Mouse (Mus musculus): ENCODE measurements at regions not wholly inside any gene's neighbourhood (a gene's known extent, or its start where the extent isn't known, plus 50 kb on each side); places are given as distances from the start of the nearest gene placed in this dataset.

GRCm38 (mm10) chr12:117385072-117385666, 131.1 kb upstream of the Rapgef5 start:
- WGBS: 12% methylated on average over 6 of the region's 6 CpGs
- ATAC-seq (ENCODE audit: low FRiP score): peak; percentile 75
- no peaks in the 10 kb centered on the region for H3K27me3 ChIP-seq
- H3K9ac ChIP-seq: no peak overlapping the region
- H3K4me2 ChIP-seq (replicated peaks): no peak overlapping the region
- H3K9me3 ChIP-seq (replicated peaks): no peaks in the 10 kb centered on the region
- H3K4me1 ChIP-seq: no peaks in the 10 kb centered on the region
- no peaks in the 10 kb centered on the region for H3K36me3 ChIP-seq
- no peak overlapping the region for H3K4me3 ChIP-seq
- H3K27ac ChIP-seq: no peak overlapping the region

GRCm38 (mm10) chr12:117385697-117386096, 130.6 kb upstream of the Rapgef5 start:
- no peak overlapping the region for H3K4me2 ChIP-seq (replicated peaks)
- H3K4me3 ChIP-seq: no peak overlapping the region
- ATAC-seq (ENCODE audit: low FRiP score): no peak
- 93% methylated on average over 1 of the region's 1 CpGs for WGBS
- H3K36me3 ChIP-seq: no peaks in the 10 kb centered on the region
- no peak overlapping the region for H3K27ac ChIP-seq
- no peaks in the 10 kb centered on the region for H3K27me3 ChIP-seq
- H3K9me3 ChIP-seq (replicated peaks): no peaks in the 10 kb centered on the region
- no peaks in the 10 kb centered on the region for H3K4me1 ChIP-seq
- H3K9ac ChIP-seq: no peak overlapping the region

GRCm38 (mm10) chr12:117386957-117387356, 129.3 kb upstream of the Rapgef5 start:
- Histone ChIP-seq H3K4me1 (no peaks in the 10 kb centered on the region), H3K9me3 (replicated peaks) (no peaks in the 10 kb centered on the region), H3K4me3 (no peak overlapping the region), H3K9ac (no peak overlapping the region), H3K36me3 (no peaks in the 10 kb centered on the region), H3K4me2 (replicated peaks) (no peak overlapping the region), H3K27me3 (no peaks in the 10 kb centered on the region), H3K27ac (no peak overlapping the region)
- 90% methylated on average over 9 of the region's 9 CpGs for WGBS
- no peak for ATAC-seq (ENCODE audit: low FRiP score)

GRCm38 (mm10) chr12:117389516-117390347, 126.5 kb upstream of the Rapgef5 start:
- Histone ChIP-seq H3K4me1 (no peaks in the 10 kb centered on the region), H3K36me3 (no peaks in the 10 kb centered on the region), H3K9ac (no peak overlapping the region), H3K27ac (no peak overlapping the region), H3K4me2 (replicated peaks) (no peak overlapping the region), H3K9me3 (replicated peaks) (no peaks in the 10 kb centered on the region), H3K4me3 (no peak overlapping the region), H3K27me3 (no peaks in the 10 kb centered on the region)
- no peak for ATAC-seq (ENCODE audit: low FRiP score)
- 90% methylated on average over 7 of the region's 7 CpGs for WGBS

GRCm38 (mm10) chr12:117397512-117397911, 118.8 kb upstream of the Rapgef5 start:
- no peak for ATAC-seq (ENCODE audit: low FRiP score)
- H3K4me2 ChIP-seq (replicated peaks): no peak overlapping the region
- WGBS: 84% methylated on average over 3 of the region's 3 CpGs

GRCm38 (mm10) chr12:117403513-117404156, 112.6 kb upstream of the Rapgef5 start:
- Histone ChIP-seq H3K4me3 (no peak overlapping the region), H3K36me3 (no peaks in the 10 kb centered on the region), H3K4me1 (no peaks in the 10 kb centered on the region), H3K9ac (no peak overlapping the region), H3K27me3 (no peaks in the 10 kb centered on the region; the same call in 1 of the 2 replicates), H3K4me2 (replicated peaks) (no peak overlapping the region), H3K27ac (no peak overlapping the region), H3K9me3 (replicated peaks) (no peaks in the 10 kb centered on the region)
- ATAC-seq (ENCODE audit: low FRiP score): peak; percentile 52; the same call in 1 of the 2 replicates
- 9% methylated on average over 7 of the region's 7 CpGs for WGBS

More at GRCm38 (mm10) chr12:117397512-117397911, 118.8 kb upstream of the Rapgef5 start:
- no peaks in the 10 kb centered on the region for H3K9me3 ChIP-seq (replicated peaks)
- H3K27ac ChIP-seq: no peak overlapping the region
- H3K9ac ChIP-seq: no peak overlapping the region
- H3K4me1 ChIP-seq: no peaks in the 10 kb centered on the region
- no peaks in the 10 kb centered on the region for H3K27me3 ChIP-seq
- H3K4me3 ChIP-seq: no peak overlapping the region
- no peaks in the 10 kb centered on the region for H3K36me3 ChIP-seq

- 58% methylated on average over 5 of the region's 5 CpGs for WGBS
- no peak overlapping the region for H3K4me2 ChIP-seq (replicated peaks)
- no peaks in the 10 kb centered on the region; the same call in 1 of the 2 replicates for H3K27me3 ChIP-seq
- no peak overlapping the region for H3K4me3 ChIP-seq
- no peak overlapping the region for H3K27ac ChIP-seq
- no peaks in the 10 kb centered on the region for H3K4me1 ChIP-seq
- no peak for ATAC-seq (ENCODE audit: low FRiP score)
- H3K9ac ChIP-seq: no peak overlapping the region
- no peaks in the 10 kb centered on the region for H3K36me3 ChIP-seq
- H3K9me3 ChIP-seq (replicated peaks): no peaks in the 10 kb centered on the region
Observed at GRCm38 (mm10) chr12:117404157-117404752, 112.0 kb upstream of the Rapgef5 start.

GRCm38 (mm10) chr12:117406832-117407231, 109.4 kb upstream of the Rapgef5 start:
- WGBS: 94% methylated on average over 9 of the region's 9 CpGs
- no peak for ATAC-seq (ENCODE audit: low FRiP score)
- Histone ChIP-seq H3K9me3 (replicated peaks) (no peaks in the 10 kb centered on the region), H3K9ac (no peak overlapping the region), H3K27me3 (no peaks in the 10 kb centered on the region; the same call in 1 of the 2 replicates), H3K36me3 (no peaks in the 10 kb centered on the region), H3K4me2 (replicated peaks) (no peak overlapping the region), H3K27ac (no peak overlapping the region), H3K4me1 (no peaks in the 10 kb centered on the region), H3K4me3 (no peak overlapping the region)

- H3K36me3 ChIP-seq: no peaks in the 10 kb centered on the region
- ATAC-seq (ENCODE audit: low FRiP score): no peak
- no peaks in the 10 kb centered on the region; the same call in 1 of the 2 replicates for H3K27me3 ChIP-seq
- H3K9me3 ChIP-seq (replicated peaks): no peaks in the 10 kb centered on the region
- H3K9ac ChIP-seq: no peak overlapping the region
- WGBS: 34% methylated on average over 1 of the region's 1 CpGs
- peaks cover 14% of the 10 kb centered on the region; the same call in 1 of the 2 replicates for H3K4me1 ChIP-seq
- H3K27ac ChIP-seq: no peak overlapping the region
- no peak overlapping the region for H3K4me2 ChIP-seq (replicated peaks)
- H3K4me3 ChIP-seq: no peak overlapping the region
Observed at GRCm38 (mm10) chr12:117410604-117411003, 105.7 kb upstream of the Rapgef5 start.

- no peak overlapping the region for H3K9ac ChIP-seq
- H3K27ac ChIP-seq: no peak overlapping the region
- H3K36me3 ChIP-seq: no peaks in the 10 kb centered on the region
- H3K27me3 ChIP-seq: no peaks in the 10 kb centered on the region
- WGBS: 64% methylated on average over 6 of the region's 6 CpGs
- no peak overlapping the region for H3K4me3 ChIP-seq
- no peak for ATAC-seq (ENCODE audit: low FRiP score)
- peaks cover 14% of the 10 kb centered on the region; the same call in 1 of the 2 replicates for H3K4me1 ChIP-seq
- no peak overlapping the region for H3K4me2 ChIP-seq (replicated peaks)
- H3K9me3 ChIP-seq (replicated peaks): no peaks in the 10 kb centered on the region
Observed at GRCm38 (mm10) chr12:117412257-117412656, 104.0 kb upstream of the Rapgef5 start.

GRCm38 (mm10) chr12:117412779-117413505, 103.3 kb upstream of the Rapgef5 start:
- no peaks in the 10 kb centered on the region for H3K27me3 ChIP-seq
- 66% methylated on average over 2 of the region's 2 CpGs for WGBS
- peak; percentile 43; the same call in 1 of the 2 replicates for ATAC-seq (ENCODE audit: low FRiP score)
- H3K4me2 ChIP-seq (replicated peaks): no peak overlapping the region
- no peak overlapping the region for H3K9ac ChIP-seq
- no peaks in the 10 kb centered on the region for H3K9me3 ChIP-seq (replicated peaks)
- H3K27ac ChIP-seq: no peak overlapping the region
- no peaks in the 10 kb centered on the region for H3K36me3 ChIP-seq
- H3K4me1 ChIP-seq: peaks cover 14% of the 10 kb centered on the region; the same call in 1 of the 2 replicates
- H3K4me3 ChIP-seq: no peak overlapping the region

Measured in hindbrain, embryonic 12.5 days (tissue).